Mouse (Mus musculus) lung, postnatal 10 days (tissue): ENCODE results near the gene Sp7.
"Not testable (repeated sequence)": the region's sequence is repeated elsewhere in the genome, so short reads cannot be mapped to it uniquely, and the experiment has no call there.

Source experiments
- DNase-seq: peaks from one replicate; pipeline ENCODE4 v3.0.0; 2021

The Sp7 gene

GRCm38 (mm10) chr15:102339612-102340011 lies 27.4 kb downstream of the Sp7 start:
- no peak for DNase-seq

DNA sequence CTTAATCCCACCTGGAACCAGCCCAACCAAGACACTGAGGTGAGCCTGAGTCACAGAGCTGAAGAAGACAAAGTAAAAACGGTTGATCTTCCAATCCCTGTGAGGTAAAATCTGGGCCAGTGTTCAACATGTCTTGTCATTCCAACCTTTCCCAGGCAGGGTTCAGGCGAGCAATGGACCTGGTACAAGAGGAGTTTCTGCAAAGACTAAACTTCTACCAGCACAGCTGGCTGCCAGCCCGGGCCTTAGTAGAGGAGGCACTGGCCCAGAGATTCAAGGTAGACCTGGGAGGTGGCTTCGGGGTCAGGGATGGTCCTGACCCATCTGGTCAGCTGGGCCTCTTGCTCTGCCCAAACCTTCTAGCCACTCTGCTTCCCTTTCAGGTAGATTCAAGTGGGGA lies 30.0 kb downstream of the Sp7 start:
- DNase-seq = no peak

DNA sequence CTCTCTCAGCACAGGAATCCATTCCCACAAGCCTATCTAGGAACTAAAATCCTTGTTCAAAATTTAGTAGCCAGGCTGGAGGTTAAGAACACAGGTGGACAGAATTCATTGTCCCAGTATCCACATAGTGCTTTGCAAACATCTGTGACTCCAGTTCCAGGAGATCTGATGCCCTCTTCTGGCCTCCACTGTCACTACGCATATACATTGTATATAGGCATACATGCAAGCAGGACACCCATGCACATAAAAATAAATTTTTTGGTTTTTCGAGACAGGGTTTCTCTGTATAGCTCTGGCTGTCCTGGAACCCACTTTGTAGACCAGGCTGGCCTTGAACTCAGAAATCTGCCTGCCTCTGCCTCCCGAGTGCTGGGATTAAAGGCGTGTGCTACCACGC lies 31.1 kb downstream of the Sp7 start:
- not testable (repeated sequence) for DNase-seq

GRCm38 (mm10) chr15:102335254-102335653 lies 31.7 kb downstream of the Sp7 start:
- no peak for DNase-seq

GRCm38 (mm10) chr15:102331610-102332015 lies 35.4 kb downstream of the Sp7 start, which contains the start of gene Myg1:
Gene Myg1, plus strand, starts transcription at chr15:102331709.
- DNase-seq = peak; percentile 91

GRCm38 (mm10) chr15:102326892-102327291 lies 40.1 kb downstream of the Sp7 start:
- DNase-seq = no peak

- DNase-seq = peak; percentile 91
These were observed 40.9 kb downstream of the Sp7 start, which contains the start of gene Pfdn5 for GRCm38 (mm10) chr15:102326022-102326576. Gene Pfdn5, plus strand, starts transcription at chr15:102326116.

- no peak for DNase-seq
These were observed 42.1 kb downstream of the Sp7 start for GRCm38 (mm10) chr15:102324654-102325473.

DNA sequence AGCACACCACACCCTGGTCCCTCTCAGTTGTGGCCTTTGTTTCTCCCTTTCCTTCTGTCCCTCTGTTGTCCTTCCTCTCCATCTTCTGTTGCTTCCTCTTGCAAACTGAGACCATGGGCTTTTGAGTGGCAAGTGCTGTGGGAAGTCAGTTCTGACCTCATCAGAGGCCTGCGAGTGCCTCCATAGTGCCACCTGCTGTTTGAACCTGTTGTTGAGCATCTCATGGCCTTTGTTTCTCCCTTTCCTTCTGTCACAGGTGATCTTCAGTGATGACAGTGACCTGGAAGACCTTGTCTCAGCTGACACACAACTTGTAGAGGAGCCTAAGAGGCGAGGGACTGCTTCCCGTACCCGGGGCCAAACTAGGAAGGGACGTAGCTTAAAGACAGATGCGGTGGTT lies 50.7 kb downstream of the Sp7 start:
- DNase-seq = peak; percentile 83

GRCm38 (mm10) chr15:102315292-102315691 lies 51.7 kb downstream of the Sp7 start:
- DNase-seq = peak; percentile 37

- DNase-seq = no peak
These were observed 55.5 kb downstream of the Sp7 start for GRCm38 (mm10) chr15:102311489-102311888.

DNA sequence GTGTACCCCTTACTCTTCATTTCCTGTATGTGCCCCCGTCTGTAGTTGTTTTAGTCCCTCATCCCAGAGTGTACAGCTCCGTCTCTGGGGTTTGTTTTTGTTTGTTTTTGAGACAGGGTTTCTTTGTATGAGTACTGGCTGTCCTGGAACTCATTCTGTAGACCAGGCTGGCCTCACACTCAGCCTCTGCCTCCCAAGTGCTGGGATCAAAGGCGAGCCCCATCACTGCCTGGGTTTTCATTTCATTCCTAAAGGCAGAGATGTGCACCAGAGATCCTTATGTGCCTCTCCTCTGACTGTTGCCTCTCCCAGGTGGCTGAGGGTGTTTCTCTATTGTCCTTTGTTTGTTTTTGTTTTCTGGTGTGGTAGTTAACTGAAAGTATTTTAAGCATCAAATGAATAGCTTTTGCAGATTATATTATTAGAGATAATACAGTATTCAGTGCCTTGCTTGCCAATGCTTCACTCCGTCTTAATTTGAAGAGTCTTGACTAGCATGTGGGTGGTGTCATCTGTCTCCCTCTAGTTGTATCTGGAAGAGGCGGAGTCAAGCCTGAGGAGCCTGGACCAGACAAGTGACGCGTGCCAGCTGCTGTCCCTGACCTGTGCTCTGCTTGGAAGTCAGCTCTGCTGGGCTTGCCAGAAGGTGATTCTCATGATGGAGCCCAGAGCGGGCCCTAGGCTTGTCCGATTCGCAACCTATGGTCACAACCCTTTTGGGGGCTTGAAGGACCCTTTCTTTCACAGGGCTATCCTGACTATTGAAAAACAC lies 56.7 kb downstream of the Sp7 start:
- peak; percentile 83 for DNase-seq

DNA sequence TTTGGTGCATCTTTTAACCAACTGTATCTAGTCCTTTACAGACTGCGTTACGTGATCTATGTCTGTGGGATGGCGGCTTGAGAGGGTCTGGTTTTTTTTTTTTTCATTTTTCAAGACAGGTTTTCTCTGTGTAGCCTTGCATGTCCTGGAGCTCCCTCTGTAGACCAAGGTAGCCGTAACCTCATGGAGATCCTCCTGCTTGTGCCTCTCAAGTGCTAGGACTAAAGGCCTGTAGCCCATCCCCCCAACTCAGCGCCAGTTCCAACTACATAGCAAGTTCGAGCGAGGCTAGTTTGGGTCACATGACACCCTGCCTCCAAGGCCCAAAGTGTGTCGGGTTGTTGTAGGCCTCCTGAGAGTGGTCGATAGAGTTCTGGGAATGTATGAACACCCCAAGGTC lies 58.3 kb downstream of the Sp7 start:
- DNase-seq = no peak
